Mouse (Mus musculus) MN1 (cell line): ENCODE measurements around the gene Lsamp.
A peak's percentile ranks its signal among the peaks of the same experiment; 100 is the strongest.

Experiments used
- DNase-seq: peaks from one replicate; pipeline ENCODE4 v3.0.0-alpha.2; 2016; ENCODE audit warnings: low spot score

Gene Lsamp

DNA sequence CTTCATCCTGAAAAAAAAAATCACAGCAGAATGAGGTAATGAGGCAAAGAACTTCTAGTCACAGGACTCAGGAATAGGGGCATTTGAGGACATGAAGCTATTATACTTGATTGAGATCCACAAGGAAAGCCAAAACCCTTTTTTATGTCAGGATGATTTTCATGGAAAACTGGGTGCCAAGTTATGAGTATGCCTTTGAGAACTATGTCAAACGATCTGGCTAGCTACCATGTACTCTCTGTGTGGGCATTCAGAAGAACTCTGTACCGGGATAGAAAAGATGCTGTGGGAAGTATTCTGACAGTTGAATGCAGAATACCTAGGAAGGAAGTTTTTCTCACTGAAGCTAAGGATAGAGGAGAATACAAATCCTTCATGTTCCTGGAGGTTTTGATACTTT lies 1801.4 kb downstream of the Lsamp start:
- DNase-seq: no peak

DNA sequence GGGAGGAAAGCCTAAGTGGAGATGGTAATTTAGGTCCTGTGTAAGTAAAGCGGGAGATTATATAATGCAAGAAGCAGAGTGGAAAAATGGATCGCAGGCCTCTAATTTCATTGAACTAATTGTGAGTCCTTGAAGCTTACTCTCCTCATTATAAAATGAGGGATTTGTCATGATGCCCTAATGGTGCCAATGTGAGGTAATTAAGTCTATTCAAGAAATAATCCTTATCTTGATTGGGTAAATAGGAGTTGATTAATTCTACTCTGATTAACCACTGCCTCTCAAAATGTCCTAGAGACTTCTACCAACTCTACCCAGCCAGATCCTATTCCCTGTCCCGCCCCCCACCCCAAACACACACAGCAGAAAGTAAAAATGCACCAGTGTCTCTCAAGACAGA lies 1802.5 kb downstream of the Lsamp start:
- DNase-seq: no peak

DNA sequence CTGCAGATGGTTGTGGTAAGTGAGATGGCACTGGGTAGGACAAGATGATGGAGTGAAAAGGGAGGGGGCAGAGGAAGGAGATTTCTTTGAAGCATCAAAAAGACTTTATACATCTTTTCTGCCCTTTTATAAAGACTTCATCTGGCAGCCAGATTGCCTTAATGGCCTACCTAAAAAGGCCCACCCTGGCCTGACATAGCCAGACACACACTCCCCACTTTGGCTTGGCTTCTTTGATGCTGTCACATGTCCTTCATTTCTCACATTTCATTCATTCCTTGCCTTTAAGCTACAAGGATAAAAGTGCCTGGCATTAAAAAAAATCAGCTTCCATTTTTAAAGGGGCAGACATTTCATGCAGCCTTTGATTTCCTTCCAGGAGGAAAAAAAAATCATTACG lies 1803.0 kb downstream of the Lsamp start:
- no peak for DNase-seq

DNA sequence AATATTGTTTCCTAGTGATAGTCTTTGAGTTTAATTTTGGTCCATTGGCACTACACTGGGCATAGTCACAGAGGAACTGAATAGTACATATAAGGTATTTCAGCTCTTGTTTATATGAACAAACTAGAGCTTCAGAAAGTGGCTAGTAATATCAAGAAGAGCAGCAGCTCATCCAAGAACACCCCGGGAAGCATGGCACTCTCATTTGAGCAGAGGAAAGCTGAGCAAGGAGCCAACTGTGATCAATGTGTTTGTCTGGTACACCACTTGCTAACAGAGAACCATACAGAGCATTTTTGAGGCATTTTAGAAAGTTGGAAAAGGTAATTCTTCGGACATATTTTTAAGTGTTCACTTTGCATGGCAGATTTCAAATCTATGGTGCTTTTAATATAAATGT lies 1805.9 kb downstream of the Lsamp start:
- no peak for DNase-seq

DNA sequence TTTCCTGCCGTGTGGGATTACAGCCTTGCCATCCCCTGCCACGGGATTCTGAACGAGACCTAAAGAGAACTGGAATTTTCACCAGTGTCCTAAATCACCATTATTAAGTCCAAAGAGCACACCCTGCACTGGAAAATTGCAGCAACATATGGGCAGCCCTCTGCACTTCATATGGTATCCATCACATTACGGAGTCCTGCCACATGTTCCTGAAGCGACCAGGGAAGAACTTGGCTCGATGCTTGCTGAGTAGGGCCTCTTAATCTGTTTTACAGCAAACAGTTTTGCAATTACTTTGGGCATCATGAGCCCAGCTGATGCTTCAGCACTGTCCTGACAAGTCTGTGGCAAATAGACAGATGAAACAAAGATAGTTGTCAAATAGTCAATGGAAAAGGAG lies 1836.2 kb downstream of the Lsamp start:
- DNase-seq: no peak

DNA sequence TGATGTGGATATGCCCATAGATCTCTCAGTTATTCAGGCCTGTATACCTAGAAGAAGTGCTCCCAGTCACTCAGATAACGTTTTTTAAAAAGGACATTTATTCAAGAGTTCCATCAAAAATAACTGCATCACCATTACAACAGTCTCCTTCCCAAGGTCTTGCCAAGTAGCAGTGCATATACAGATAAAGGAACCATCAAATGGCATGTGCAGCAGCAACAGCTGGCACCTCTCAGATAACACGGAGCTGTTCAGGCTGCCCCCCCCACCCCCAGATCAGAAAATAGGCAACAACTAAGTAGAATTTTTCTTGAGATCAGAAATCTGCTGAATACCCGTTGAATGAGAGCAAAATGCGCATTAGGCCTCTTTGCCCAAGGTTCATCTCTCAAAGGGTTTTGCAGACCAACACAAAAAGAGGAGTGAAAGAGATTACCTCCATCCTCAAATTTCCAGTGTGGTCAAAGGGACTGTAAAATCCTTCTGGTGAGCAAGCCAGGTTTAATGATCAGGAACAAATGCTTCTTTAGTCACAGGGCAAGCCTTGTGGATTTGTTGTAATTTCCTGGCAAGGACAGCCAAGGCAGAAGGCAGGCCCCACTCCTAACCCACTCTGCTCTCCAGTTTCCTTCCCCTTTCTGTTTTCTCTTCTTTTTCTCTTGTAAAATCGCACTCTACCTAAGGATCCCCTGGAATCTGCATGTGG lies 1842.9 kb downstream of the Lsamp start:
- DNase-seq: no peak

DNA sequence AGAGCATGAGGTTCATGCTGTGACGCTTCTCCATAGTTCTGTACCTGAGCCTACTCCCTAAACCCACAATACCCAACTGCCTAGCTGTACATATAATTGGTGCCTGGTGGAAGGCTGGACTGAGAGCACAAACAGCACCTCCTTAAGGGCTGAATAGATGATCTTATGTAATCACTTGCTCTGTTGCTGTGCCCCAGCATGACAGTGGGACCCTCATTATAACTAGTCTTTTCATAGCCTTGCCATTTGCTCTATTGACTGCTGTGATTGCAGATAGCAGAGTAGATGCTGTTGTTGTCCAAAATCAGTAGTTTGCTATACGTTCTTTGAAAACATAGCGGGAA lies 1843.4 kb downstream of the Lsamp start:
- no peak for DNase-seq

DNA sequence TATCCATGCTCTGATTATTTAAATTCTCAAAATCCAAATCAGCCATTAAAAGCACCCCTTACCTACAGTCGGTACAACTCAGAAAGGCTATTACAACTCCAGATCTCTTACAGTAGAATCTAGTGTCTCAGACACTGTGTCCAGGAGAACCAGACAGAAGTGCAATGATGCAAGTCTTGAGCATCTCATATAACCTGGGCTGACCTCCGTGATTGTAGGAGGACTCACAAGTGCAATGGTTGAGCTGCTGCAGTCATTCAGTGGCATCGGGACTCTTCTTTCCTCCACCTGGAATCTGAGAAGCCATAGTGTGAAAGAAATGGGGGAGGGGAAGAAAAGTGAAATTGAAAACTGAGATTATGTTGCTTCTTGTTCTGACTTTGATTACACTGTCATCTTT lies 1850.5 kb downstream of the Lsamp start:
- no peak for DNase-seq

DNA sequence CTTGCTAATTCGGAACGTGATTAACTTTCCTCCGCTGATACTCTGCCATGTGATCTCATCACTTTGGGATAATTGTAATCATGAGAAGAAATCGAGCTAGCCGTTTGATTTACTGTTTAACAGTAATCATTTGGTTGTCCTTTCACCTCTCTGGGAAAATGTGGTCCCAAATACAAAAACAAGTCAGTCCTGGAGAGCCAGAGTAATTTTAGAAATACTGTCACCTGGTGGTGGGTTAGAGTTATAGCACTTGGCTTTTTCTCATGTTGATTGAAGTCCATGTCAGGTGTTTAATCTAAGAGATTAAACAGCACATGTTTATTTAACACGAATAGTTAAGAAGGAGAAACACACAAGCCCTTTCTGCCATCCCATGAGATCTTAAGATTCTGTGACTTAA lies 1851.6 kb downstream of the Lsamp start:
- DNase-seq: no peak

DNA sequence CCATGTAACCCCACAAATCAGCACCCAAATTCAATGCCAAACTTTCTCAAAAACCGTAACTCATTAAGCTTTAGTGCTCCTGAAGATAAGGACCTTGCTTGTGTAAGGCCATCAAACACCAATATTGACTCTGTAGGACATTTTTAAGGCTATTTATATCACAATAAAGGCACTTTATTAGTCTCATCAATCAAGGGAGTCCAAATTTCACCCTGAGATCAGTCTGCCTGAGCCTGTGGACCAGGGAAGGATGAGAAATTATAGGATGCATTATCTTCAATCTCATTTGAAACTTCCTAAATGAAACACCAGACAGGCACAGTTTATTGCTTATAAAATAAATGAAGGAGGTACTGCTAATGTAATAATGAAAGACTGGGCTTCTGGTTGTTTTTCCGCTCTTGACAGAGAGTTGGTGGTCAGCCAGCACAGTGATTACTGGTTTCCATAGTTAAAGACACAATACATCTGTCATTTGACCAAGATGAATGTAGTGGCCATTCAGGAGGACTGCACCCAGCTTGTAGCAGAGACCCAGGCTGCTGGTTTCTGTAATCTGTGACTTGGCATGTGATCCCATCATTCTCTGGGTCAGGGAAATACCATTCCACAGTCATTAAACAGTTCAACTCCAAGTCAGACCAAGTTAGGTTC lies 1855.7 kb downstream of the Lsamp start:
- DNase-seq: peak; percentile 72

DNA sequence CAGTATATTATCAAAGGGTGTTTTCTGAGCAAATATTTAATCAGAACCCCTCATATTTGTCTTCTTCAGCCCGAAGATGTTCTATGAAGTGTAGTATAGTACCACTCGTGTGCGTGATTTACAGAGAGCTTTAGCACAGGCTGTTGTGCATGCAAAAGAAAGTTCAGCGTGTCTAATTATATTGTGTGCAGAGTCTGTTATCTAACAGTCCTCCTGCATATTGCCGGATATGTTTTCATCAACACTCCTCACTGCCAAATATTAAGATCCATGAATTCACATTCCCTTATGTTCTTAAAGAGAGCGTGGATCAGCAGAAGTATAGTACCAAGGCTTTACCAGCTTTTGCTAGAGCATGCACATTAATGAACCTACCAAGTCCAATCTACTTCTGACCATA lies 1862.7 kb downstream of the Lsamp start:
- peak; percentile 6 for DNase-seq

DNA sequence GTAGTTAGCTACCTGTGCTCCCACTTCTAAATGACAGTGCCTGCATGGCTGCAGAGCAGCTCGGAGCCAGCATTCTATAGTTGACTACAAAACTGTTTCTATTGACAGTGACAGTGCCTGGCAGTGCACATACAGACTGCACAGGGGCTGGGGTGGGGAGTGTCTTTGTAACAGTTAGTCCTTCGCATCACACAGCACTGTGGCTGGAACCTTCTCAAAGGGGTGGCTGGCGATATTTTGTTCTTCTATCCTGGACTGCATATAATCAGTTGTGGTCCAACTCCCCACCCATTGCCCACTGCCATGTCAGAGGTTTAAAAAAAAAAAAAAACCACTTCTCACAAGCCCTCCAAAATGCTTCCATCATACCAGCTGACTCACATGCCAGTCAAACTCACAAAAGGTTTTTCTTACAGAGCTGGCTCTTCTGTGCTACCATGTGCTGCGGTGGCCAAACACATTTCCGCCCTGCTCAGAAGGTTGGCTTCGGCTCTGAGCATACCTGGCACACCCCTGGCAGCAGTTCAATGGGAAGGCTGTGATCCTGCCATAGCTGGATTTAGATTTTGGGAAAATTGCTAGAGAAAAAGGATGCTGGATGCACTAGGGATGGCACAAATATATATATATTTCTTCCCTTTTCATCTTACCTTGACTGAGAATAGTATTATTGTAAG lies 1887.9 kb downstream of the Lsamp start:
- DNase-seq: no peak

DNA sequence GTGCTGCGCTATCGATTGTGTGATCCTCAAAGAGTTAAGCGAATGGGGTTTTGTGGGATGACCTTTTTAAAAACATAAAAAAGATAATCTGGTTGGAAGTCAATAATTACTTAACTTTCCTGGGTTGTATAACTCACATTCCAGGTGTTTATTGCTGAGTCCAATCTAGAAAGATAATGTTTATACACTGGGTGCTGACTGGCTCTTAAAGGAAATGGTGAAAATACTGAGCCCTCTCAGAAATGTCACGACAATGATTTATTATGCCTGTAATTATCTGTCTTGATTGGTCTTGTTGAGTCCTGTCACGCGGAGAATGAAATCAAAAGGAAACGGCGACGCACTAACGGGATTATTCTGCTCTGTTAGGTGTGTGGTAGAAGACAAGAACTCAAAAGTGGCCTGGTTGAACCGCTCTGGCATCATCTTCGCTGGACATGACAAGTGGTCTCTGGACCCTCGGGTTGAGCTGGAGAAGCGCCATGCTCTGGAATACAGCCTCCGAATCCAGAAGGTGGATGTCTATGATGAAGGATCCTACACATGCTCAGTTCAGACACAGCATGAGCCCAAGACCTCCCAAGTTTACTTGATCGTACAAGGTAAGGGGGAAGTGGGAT lies 1904.5 kb downstream of the Lsamp start:
- DNase-seq: no peak

DNA sequence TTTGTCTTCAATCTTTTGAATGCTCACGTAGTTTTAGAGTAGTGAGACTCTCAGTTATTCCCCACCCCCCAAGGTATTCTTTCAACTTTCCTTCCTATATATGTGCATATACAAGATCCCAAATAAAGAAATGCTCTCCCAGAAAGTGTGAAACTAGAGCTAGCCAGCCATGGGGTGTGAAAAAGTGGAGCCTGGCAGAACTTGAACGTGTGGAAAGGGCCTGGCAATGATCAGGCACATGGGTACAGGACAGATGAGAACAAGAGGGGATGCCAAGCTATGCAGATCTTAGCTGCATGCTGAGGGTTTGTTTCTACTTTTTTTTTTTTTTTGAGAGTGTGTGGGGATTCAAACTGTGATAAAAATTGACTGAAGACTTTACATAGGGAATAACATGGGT lies 1916.6 kb downstream of the Lsamp start:
- DNase-seq: no peak

DNA sequence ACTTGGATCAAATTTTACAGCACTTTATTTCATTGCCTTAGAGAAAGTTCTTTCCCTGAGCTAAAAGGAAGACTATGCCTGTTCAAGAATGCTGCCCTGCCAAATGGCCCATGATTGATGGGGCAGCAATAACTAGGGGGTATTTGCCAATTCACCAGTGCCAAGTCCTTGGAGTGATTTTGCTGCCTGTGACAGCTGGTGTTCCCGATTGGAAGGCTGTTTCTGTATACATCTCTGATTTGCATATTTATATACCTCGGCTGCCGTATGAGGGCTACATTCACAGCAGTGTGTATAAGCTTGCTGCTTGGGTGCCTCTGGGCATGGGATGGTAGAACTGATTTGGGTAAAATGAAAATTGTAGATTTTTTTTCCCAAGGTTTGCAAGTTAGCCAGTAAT lies 1919.5 kb downstream of the Lsamp start:
- DNase-seq: no peak

DNA sequence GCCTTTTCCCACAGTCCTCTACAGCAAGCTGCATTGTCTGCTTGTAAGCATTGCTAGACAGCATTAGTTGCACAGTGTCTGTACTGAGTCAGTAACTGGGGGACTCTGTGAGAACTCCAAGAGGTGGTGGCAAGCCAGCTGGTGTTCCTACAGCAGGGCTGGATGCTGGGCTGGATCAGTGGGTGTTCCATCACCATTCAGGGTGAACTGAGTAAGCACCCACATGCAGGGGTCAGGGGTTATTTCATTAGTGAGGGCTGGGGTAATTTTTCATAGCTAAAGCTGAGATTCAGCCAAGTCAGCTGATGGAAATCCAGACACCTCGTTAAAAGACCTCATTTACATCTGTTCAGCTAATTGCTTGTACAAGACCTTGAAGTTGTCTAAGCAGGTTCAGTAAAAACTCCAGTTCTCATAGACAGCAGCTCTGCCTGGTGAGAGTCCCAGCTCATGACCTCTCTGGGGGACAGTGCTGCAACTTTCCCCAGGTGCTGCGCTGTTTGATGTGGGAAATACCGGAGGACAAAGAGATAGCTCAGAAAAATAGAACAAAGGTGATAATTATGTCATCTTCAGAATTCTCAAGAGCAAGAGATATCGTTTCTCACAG lies 1928.5 kb downstream of the Lsamp start:
- no peak for DNase-seq

DNA sequence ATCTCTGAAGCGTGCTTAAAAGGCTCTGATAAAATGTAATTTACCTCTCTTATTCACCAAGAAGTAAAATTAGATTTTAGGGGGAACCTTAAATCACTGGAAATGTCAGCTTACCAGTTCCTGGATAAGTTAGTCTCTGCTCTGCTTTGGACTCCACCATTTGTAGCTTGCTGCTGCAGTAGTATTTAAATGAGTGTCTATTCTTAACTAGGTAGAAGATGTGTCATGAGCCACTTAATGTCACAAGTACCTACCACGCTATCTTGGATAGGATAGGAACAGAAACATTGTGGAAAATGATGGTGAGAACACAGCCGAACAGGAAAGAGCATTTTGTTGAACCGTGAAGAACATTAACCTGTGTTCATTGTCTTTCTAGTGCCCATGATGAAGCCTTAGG lies 1929.2 kb downstream of the Lsamp start:
- DNase-seq: no peak

DNA sequence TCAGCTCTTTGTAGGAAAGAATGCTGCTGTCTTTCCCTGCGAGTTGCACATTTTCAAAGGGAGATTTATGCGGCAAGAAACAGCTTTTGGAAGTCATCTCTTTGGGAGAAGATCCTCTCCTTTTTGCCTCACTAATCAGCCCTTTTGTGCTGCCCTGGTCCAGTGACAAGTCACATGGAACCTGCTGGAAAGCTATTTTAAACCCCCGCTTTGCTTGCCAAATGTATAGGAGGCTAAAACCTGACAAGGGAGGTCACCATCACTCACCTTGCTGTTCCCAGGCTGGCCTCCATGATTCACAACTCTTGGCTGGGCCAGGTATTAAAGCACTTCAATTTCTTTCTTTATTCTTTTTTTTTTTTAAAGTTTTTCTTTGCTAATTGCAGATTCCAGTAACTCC lies 1932.2 kb downstream of the Lsamp start:
- no peak for DNase-seq

DNA sequence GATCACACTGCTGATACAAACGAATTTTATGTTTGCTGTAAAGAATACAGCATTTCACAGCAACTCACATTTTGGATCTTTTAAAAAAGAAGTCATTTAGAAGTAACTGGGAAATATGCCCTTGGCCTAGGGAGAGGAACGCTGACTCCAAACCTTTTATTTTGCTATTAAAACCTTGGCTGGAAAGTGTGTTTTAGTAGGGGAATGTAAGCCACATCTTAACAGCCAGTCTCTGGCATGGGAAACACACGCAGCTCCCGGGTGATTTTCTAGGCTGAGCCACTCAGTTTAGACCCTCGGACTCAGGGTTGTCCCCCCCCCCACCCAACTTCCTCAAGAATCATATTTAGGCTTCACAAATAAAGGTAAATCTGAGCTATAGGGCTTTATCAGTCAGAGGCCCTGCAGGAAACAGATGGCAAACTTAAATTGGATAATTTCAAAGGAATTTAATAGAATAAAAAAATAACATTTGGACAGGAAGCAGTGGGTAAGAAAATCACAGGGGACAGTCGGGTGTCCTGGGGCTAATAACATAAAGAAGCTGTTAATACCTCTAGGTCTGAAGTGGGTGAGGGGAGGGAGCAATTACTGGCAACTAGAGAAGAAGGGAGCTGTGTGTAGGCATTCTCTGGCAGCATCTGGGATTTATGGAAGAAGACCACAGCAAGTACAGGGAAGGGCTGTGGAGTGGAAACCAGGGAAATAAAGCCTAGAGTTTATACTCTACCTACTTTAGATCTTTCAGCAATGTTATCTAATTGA lies 1933.1 kb downstream of the Lsamp start:
- DNase-seq: no peak

DNA sequence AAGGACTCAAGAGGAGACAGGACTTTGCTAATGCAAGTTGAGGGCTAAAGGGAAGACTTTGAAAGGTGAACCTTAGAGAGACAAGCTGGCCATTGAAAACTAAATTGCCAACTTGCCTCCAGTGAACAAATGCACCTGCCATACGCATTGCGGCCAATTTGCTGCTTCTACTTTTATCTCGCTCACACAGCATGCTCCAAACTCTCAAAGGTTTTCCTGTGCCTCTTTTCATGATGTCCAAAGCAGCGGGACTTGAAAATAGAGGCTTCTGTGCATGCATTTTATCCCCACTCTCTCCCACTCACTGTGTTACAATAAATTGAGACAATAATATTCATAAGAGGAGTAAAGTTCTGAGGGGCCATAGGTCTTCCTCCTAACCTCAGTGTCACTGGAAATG lies 1945.4 kb downstream of the Lsamp start:
- no peak for DNase-seq

DNA sequence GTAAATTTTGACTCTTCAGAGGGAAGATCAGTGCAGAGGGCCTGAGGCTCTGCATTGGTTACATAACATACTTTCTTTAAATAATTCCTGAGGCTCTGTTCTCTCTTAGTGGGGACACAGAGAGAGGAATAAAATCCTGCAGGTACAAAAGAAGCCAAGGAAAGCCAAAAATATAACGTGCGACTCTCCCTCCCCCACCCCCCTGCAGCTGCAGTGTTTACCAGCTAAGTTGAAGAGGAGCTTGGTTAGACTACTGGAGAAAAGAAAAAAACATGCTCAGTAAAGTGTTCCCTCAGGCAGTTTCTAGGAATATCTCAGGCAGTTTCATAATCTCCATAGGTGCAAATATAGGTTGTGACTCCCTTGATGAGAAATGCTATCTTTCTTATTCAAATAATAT lies 1951.5 kb downstream of the Lsamp start:
- no peak for DNase-seq
